Mouse (Mus musculus): ENCODE results near the gene Rab26.

Gene Rab26

GRCm38 (mm10) chr17:24548435-24548834 lies 14.4 kb upstream of the Rab26 start:
- no peak for DNase-seq (ENCODE audit: low read depth, low spot score)

GRCm38 (mm10) chr17:24546234-24546633 lies 12.2 kb upstream of the Rab26 start:
- no peak for DNase-seq (ENCODE audit: low read depth, low spot score)

GRCm38 (mm10) chr17:24545247-24545646 lies 11.2 kb upstream of the Rab26 start:
- DNase-seq (ENCODE audit: low read depth, low spot score) = no peak

GRCm38 (mm10) chr17:24544613-24545012 lies 10.6 kb upstream of the Rab26 start:
- DNase-seq (ENCODE audit: low read depth, low spot score) = no peak

GRCm38 (mm10) chr17:24540375-24540774 lies 6.4 kb upstream of the Rab26 start:
- peak; percentile 38 for DNase-seq (ENCODE audit: low read depth, low spot score)

- no peak for DNase-seq (ENCODE audit: low read depth, low spot score)
Observed at GRCm38 (mm10) chr17:24538950-24539349, 4.9 kb upstream of the Rab26 start.

GRCm38 (mm10) chr17:24537536-24537935 lies 3.5 kb upstream of the Rab26 start:
- no peak for DNase-seq (ENCODE audit: low read depth, low spot score)

- no peak for DNase-seq (ENCODE audit: low read depth, low spot score)
Observed at GRCm38 (mm10) chr17:24535300-24535699, 1.3 kb upstream of the Rab26 start.

GRCm38 (mm10) chr17:24533099-24533992 lies 664 bp downstream of the Rab26 start:
- DNase-seq (ENCODE audit: low read depth, low spot score) = peak; percentile 59

GRCm38 (mm10) chr17:24532045-24532444 lies 2.0 kb downstream of the Rab26 start:
- DNase-seq (ENCODE audit: low read depth, low spot score) = no peak

- DNase-seq (ENCODE audit: low read depth, low spot score) = no peak
Observed at GRCm38 (mm10) chr17:24531064-24531463, 2.9 kb downstream of the Rab26 start.

- no peak for DNase-seq (ENCODE audit: low read depth, low spot score)
Observed at GRCm38 (mm10) chr17:24530361-24531050, 3.5 kb downstream of the Rab26 start.

- no peak for DNase-seq (ENCODE audit: low read depth, low spot score)
Observed at GRCm38 (mm10) chr17:24529883-24530282, 4.1 kb downstream of the Rab26 start.

GRCm38 (mm10) chr17:24529007-24529451 lies 5.0 kb downstream of the Rab26 start:
- DNase-seq (ENCODE audit: low read depth, low spot score) = peak; percentile 62

GRCm38 (mm10) chr17:24528560-24528918 lies 5.5 kb downstream of the Rab26 start:
- DNase-seq (ENCODE audit: low read depth, low spot score) = no peak

GRCm38 (mm10) chr17:24527723-24528559 lies 6.1 kb downstream of the Rab26 start, which contains the start of gene Traf7:
Gene Traf7 (minus strand): TSS chr17:24527938.
- peak; percentile 98 for DNase-seq (ENCODE audit: low read depth, low spot score)

GRCm38 (mm10) chr17:24527315-24527714 lies 6.7 kb downstream of the Rab26 start:
- DNase-seq (ENCODE audit: low read depth, low spot score) = no peak

- DNase-seq (ENCODE audit: low read depth, low spot score) = no peak
Observed at GRCm38 (mm10) chr17:24524734-24525133, 9.3 kb downstream of the Rab26 start.

GRCm38 (mm10) chr17:24520450-24520849 lies 13.6 kb downstream of the Rab26 start:
- no peak for DNase-seq (ENCODE audit: low read depth, low spot score)

- DNase-seq (ENCODE audit: low read depth, low spot score) = no peak
Observed at GRCm38 (mm10) chr17:24514270-24515257, 19.4 kb downstream of the Rab26 start.

- DNase-seq (ENCODE audit: low read depth, low spot score) = peak; percentile 52
Observed at GRCm38 (mm10) chr17:24513609-24514008, 20.4 kb downstream of the Rab26 start.
